In the genomic region with DNA sequence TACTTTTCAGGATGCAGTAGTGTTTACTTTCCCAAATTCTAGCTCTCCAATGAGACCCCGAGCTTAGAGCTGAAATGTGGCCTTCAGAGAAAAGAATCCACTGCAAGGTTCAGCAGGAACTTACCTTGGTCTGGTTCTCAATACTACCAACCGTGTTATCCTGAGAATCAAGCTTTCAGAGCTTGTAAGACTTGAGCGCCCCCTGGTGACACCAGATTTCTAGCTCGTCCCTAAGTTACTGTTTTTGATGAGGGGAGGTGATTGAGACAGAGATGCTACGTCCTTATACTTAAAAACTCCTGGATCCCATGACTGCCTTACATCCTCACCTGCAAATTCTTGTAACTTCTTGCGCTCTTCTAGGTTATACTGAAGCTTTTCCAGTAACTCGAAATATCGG, we compare ENCODE assay signal across 8 mouse cellular contexts. TPM values are rescaled to one million over a fixed set of nuclear protein-coding genes. Genes with fewer than 3 reads are reported as not detected.
DNase-seq lines count a peak whose midpoint lies in the region; TF ChIP-seq lines count a peak whose summit lies in the region.
"Had no signal": no experiment of that assay in that cellular context is flagged by ENCODE, and none has a peak within 500 bp of the region (broad histone marks: within the 10 kb centered on the region; RNA-seq: fewer than 3 reads in every experiment).

No protein-coding gene starts in this region.

- H3K4me1 ChIP-seq in E14TG2a.4 (replicated peaks; ENCODE audit: low read depth, low read length), result no peaks in the 10 kb centered on the region
- H3K4me1 ChIP-seq: liver, embryonic 15.5 days had no signal

- no peaks in the 10 kb centered on the region for H3K36me3 ChIP-seq in E14TG2a.4 (ENCODE audit: insufficient read depth, low read length)
- H3K36me3 ChIP-seq: liver, embryonic 15.5 days had no signal

- peak; percentile 64 for TF ChIP-seq CTCF in E14TG2a.4 (conservative IDR thresholded peaks at IDR 0.05; ENCODE audit: low read length)

- intact Hi-C loops in gastrocnemius, postnatal 36 days (cut with DNase I), result no loop called here

- peaks cover 3% of the 10 kb centered on the region; the same call in 1 of the 2 replicates for H3K27me3 ChIP-seq in E14TG2a.4 (ENCODE audit: insufficient read depth, low read length)
- H3K27me3 ChIP-seq: liver, embryonic 15.5 days had no signal

- no peak overlapping the region for H3K4me3 ChIP-seq in E14TG2a.4 (replicated peaks; ENCODE audit: low read length)
- H3K4me3 ChIP-seq: liver, embryonic 15.5 days had no signal

- H3K9me3 ChIP-seq in E14TG2a.4 (ENCODE audit: low read length), result no peaks in the 10 kb centered on the region
- H3K9me3 ChIP-seq: liver, embryonic 15.5 days had no signal

- DNase-seq in R1 (ENCODE audit: low read depth, low spot score), result peak; percentile 82
- peak; percentile 94 to 97 for DNase-seq in cerebellum, postnatal 10 days
- peak; percentile 51 to 64 for DNase-seq in gastrocnemius, postnatal 36 days
- peak; percentile 65 for DNase-seq in layer of hippocampus, adult 9-11 months
- DNase-seq in lung, postnatal 4 days, result peak; percentile 51 to 79
- peak; percentile 75 to 90 for DNase-seq in spleen, postnatal 10 days (ENCODE audit: low spot score in 2 of 2)

RNA-seq across cellular contexts. Expression of a gene that starts 9.7 kb away (rescaled TPM):
- total RNA-seq in gastrocnemius, postnatal 36 days (2021), result under 1 TPM in 1 of 2 experiments, not detected in 1; 0.08 TPM

RNA-seq across cellular contexts. Expression of a gene that starts 17.0 kb away (rescaled TPM):
- 10 to 100 TPM; 40.2 to 41.8 TPM for total RNA-seq in gastrocnemius, postnatal 36 days (2021)

RNA-seq across cellular contexts. Expression of a gene that starts 17.0 kb away (rescaled TPM):
- total RNA-seq in gastrocnemius, postnatal 36 days (2021), result 1 to 10 TPM; 1.7 to 2.0 TPM

RNA-seq across cellular contexts. Expression of a gene that starts 39.1 kb away (rescaled TPM):
- not detected for total RNA-seq in gastrocnemius, postnatal 36 days (2021)

RNA-seq across cellular contexts. Expression of a gene that starts 41.4 kb away (rescaled TPM):
- 10 to 100 TPM; 63.1 to 84.5 TPM for total RNA-seq in gastrocnemius, postnatal 36 days (2021)
